Mouse (Mus musculus): ENCODE measurements at regions not wholly inside any gene's neighbourhood (a gene's known extent, or its start where the extent isn't known, plus 50 kb on each side); places are given as distances from the start of the nearest gene placed in this dataset.
"Not testable (repeated sequence)": the region's sequence is repeated elsewhere in the genome, so short reads cannot be mapped to it uniquely, and the experiment has no call there.

- no peak for DNase-seq (ENCODE audit: low read depth, low spot score)
Measured at GRCm38 (mm10) chr1:107677404-107677803, 87.6 kb downstream of the Serpinb8 start.

DNA sequence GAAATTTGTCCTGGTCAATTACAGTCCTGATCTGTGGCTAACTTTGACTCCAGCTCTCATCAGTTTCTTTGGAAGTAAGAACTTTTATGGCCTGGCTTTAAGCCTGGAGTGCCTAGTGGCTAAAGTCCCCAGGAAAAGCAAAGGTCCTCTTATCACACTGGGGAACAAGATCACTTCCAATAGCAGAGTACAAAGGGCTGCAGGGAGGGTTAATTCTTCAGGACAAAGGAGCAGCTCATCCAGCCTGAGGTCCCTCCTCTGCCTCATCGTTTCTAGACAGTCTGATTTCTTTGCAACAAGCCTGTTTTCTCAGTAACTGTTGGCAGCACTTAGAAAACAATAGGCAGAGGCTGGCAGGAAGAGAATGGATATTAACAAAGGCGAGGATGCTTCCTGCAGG lies 107.1 kb downstream of the Serpinb8 start:
- no peak for DNase-seq (ENCODE audit: low read depth, low spot score)

DNA sequence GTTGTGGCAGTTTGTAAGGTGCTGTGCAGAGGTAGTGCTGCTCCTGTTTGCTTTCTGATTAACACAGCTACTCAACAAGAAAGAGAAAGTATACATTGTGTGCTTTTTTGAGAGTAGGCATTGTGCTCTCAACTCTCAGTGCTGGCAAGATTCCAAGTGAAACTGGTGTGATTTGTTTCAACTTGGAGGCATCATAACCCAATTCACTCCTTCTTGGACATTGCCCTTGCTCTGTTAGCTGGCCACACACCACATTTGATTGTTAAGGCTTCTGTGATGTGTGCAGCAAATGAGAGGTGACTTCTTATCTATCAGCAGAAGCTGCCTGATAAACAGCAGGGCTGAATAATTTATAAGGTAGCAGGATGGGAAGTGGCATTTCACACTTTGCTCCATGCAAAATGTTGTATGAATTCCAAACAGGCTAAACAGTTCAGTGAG lies 116.3 kb downstream of the Serpinb8 start:
- no peak for DNase-seq (ENCODE audit: low read depth, low spot score)

DNA sequence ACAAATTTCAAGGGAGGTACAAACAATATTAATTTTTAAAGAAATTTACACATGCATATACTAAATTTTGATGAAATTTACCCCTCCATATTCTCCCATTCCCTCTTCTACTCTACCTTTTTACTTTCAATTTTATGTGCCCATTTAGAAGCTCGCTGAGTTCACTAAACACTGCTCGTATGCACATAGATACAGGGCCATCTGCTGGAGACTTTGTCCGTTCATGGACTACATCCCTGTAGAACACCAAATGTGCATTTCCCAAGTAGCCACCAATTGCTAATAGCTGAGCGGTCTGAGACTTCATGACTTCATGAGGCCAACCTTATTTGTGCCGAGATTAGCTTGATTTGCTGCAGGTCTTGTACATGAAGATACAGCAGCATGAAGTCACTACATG lies 118.8 kb downstream of the Serpinb8 start:
- DNase-seq (ENCODE audit: low read depth, low spot score), result no peak

DNA sequence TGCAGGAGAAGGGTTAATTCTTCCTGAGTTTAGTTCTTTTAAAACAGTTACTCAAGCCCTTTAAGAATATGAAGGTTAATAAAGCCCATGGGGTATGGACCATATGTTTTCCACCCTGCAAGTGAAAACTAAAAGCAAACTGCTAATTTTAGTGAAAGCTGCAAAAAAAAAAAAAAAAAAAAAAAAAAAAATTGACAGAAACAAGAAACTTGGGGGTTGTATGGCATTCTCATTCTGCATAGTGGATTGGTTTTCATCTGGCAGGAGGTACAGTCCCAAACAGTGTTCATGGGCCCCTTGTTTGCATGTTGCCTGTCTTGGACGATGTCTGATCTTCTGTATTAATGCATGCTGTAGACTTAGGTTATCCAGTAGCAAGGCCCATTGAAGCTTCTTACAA lies 125.1 kb downstream of the Serpinb8 start:
- no peak for DNase-seq (ENCODE audit: low read depth, low spot score)

GRCm38 (mm10) chr1:107719304-107719703 lies 129.5 kb downstream of the Serpinb8 start:
- DNase-seq (ENCODE audit: low read depth, low spot score), result no peak

- peak; percentile 62 for DNase-seq (ENCODE audit: low read depth, low spot score)
Measured at GRCm38 (mm10) chr1:107728113-107728839, 138.5 kb downstream of the Serpinb8 start.

- no peak for DNase-seq (ENCODE audit: low read depth, low spot score)
Measured at GRCm38 (mm10) chr1:107765307-107765706, 175.5 kb downstream of the Serpinb8 start.

- DNase-seq (ENCODE audit: low read depth, low spot score), result no peak
Measured at GRCm38 (mm10) chr1:107767198-107767947, 177.6 kb downstream of the Serpinb8 start.

- no peak for DNase-seq (ENCODE audit: low read depth, low spot score)
Measured at GRCm38 (mm10) chr1:107772967-107773366, 183.2 kb downstream of the Serpinb8 start.

DNA sequence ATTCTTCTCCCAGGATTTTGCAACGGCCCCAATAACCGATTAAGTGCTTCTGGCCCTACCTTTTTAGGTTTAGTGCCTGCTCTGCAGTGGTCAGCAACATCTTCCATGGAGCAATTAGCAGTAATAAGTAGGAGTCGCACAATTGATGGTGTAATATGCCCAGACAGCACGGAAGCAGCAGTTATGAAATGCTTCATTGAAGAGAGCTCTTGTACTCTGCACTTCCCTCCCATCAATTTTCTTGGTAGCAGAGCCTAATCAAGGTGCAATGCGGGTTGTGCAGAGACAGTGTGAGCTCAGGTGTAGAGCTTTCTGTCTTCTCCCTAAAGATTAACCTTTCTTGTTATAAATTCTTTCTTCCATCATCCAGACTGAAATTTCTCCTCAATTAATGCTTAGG lies 193.3 kb downstream of the Serpinb8 start:
- no peak for DNase-seq (ENCODE audit: low read depth, low spot score)

DNA sequence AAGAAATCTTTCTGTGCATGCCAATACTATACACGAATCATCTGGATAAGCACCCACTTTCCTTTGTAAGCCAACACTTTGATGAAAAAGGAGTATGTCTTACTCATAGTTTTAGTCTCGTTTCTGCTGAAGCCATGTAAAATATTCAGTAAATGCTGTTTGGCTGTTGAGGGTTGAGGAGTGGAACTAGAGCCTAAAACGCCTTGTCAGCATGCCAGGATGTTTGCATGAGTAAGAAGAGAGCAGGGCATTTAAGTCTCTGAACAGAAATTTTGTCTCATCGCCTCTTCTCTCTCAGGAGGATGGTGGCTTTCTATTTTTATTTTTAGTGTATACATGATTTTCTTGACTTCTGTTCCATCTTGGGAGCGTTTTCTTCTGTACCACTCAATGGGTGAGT lies 216.0 kb downstream of the Serpinb8 start:
- DNase-seq (ENCODE audit: low read depth, low spot score), result peak; percentile 76

DNA sequence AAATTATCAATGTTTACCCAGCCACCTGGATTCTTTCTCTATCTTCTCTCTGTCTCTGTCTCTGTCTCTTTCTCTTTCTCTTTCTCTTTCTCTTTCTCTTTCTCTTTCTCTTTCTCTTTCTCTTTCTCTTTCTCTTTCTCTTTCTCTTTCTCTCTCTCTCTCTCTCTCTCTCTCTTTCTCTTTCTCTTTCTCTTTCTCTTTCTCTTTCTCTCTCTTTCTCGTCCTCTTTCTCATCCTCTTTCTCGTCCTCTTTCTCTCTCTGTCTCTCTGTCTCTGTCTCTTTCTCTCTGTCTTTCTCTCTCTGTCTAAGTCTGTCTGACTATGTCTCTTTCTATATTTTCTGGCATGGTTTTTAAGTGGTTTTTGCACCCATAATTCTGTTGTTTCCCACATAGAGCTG lies 217.6 kb downstream of the Serpinb8 start:
- not testable (repeated sequence) for DNase-seq (ENCODE audit: low read depth, low spot score)

DNA sequence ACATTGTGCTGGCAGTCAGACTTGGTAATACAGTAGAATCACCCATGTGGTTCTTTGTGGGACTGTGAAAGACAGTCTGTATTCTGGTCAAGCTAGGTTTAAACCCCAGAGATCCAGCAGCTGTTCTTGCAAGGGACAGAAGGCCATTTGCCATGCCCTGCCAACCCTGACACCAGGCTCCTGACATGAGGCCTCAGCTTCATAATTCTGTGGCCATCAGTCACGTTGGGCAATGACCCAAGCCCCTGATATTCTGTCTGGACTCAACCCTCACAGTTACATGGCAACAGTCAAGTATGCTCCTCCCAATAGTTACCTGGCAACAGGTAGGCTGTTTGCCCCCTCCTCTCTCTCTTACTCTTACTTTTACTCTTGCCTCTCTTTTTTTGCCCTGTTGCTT lies 221.3 kb downstream of the Serpinb8 start:
- no peak for DNase-seq (ENCODE audit: low read depth, low spot score)

DNA sequence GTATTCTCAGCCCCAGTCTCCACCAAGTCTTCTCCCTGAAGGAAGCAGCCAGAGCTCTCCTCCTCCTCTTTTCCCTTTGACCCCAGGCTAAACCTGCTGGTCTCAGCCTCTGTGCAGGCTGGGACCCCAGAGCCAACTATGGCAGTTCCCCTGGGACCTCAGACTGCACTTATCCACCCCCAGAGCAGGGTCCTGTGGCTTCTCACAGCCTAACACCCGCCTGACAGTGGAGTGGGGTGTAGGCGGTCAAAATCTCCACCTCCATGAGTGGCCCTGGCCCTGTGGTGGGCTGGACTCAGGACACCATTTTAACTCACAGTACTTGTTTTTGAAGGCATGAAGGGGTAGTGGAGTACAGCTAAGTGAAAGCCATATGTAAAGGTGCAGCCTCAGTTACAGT lies 222.1 kb downstream of the Serpinb8 start:
- no peak for DNase-seq (ENCODE audit: low read depth, low spot score)

- no peak for DNase-seq (ENCODE audit: low read depth, low spot score)
Measured at GRCm38 (mm10) chr1:107837877-107838276, 248.1 kb downstream of the Serpinb8 start.

DNA sequence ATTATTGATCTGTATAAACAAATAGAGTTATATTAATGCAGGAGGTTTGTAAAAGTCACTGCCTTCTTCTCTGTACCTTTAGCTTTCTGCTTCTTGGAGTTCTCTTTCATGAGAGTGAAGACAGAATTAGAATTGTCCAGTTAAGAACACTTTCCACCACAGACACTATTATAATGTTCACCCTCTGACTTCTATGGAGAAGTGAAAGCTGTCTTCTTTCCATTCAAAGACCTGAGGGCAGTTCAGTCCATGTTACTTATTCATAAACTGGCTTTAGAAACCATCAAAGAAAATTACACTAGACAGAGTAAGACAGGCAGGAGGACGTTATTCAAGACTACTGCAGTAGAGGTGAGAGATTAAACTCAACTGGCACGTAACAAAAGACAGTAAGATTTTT lies 262.6 kb downstream of the Serpinb8 start:
- no peak for DNase-seq (ENCODE audit: low read depth, low spot score)

DNA sequence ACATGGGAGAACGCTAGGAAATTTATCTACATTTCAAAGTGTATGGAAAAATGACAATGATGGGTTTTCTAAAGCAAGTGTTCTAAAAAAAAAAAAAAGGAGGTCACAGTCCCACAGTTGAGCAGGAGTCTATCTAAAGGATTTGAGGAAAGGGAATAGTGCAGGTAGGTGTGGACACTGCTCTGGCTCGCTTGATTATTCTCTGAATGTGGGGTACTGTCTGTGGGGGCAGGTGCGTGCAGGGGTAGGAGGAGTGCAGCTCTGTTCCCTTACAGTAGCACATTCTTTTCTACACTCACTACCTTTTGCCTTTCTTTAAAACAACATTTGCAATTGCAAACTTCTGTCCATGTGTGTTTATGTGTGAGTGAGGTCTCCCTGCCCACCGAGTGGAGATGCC lies 263.2 kb downstream of the Serpinb8 start:
- DNase-seq (ENCODE audit: low read depth, low spot score), result no peak

GRCm38 (mm10) chr1:107897743-107898437 lies 308.1 kb downstream of the Serpinb8 start:
- no peak for DNase-seq (ENCODE audit: low read depth, low spot score)

GRCm38 (mm10) chr1:107899261-107899660 lies 309.5 kb downstream of the Serpinb8 start:
- DNase-seq (ENCODE audit: low read depth, low spot score), result no peak

DNA sequence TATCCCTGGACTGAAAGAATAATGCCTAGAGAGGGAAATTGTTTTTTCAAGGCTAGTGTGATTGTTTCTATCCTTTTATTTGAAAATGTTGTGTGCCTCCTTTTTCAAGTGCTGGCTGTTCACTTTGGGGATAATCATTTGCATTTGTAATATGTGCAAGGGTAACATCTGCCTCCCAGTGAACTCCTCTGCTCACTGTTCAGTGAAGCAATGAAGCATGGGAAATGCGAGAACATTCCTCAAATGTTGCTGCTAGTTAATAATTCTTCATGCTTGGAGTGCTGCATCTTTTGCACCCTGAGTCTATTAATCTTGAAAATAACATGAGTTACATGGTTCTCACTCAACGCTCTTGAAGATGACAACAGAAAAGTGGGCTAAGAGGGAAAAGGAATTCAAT lies 310.6 kb downstream of the Serpinb8 start:
- DNase-seq (ENCODE audit: low read depth, low spot score), result no peak

DNA sequence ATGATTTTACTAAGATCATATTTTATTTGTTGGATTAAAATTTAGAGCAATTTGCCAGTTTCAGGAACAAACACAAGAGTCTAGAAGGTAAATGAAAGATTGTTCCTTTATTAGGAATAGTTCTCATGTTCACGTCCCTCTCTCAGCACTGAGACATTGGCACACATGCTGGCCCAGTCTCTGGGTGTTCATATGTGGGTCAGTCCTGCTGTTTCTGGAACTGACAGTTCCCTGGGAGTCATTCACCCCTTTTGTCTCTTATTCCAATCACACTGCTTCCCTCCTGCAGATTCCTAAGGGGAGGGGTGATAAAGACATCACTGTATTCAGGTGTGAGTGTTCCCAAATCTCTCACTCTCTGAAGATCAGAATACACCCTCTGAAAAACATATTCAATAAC lies 311.1 kb downstream of the Serpinb8 start:
- no peak for DNase-seq (ENCODE audit: low read depth, low spot score)
